ENCODE assay signal across 8 mouse cellular contexts in genomic region chr17:80468417-80468894, GRCm38 (mm10). TPM values are rescaled to one million over a fixed set of nuclear protein-coding genes. Genes with fewer than 3 reads are reported as not detected.
A peak's percentile ranks its signal among the peaks of the same experiment; 100 is the strongest.
DNase-seq lines count a peak whose midpoint lies in the region; ATAC-seq lines count a peak whose summit lies in the region.
"Not testable (repeated sequence)": the region's sequence is repeated elsewhere in the genome, so short reads cannot be mapped to it uniquely, and the experiment has no call there.

No protein-coding gene starts in this region.

- peak; percentile 42; the same call in 1 of the 2 replicates for ATAC-seq in heart, embryonic 13.5 days (ENCODE audit: extremely low read depth, insufficient number of reproducible peaks, low FRiP score, low TSS enrichment)
- ATAC-seq in kidney, embryonic 15.5 days (replicated peaks; ENCODE audit: low FRiP score) = peak; percentile 75; the same call in 1 of the 2 replicates
- peak; percentile 88 for ATAC-seq in liver, embryonic 15.5 days (ENCODE audit: insufficient read depth)
- peak; percentile 92 for ATAC-seq in megakaryocyte progenitor cell, adult 5-6 weeks (replicated peaks; ENCODE audit: poor library complexity)

- not testable (repeated sequence) for H3K36me3 ChIP-seq in heart, embryonic 13.5 days; kidney, embryonic 15.5 days; liver, embryonic 15.5 days (replicated peaks)

- H3K4me2 ChIP-seq in heart, embryonic 13.5 days; kidney, embryonic 15.5 days: not testable (repeated sequence)
- peak overlapping the region; percentile 44 for H3K4me2 ChIP-seq in liver, embryonic 15.5 days

- 37% methylated on average over 3 of the region's 3 CpGs for WGBS in heart, embryonic 13.5 days
- 51% methylated on average over 3 of the region's 3 CpGs for WGBS in kidney, embryonic 15.5 days
- WGBS in liver, embryonic 15.5 days (ENCODE audit: insufficient replicate concordance) = 5% methylated on average over 3 of the region's 3 CpGs

- peak; percentile 43 to 50 for DNase-seq in CD8-positive naive resting alpha-beta T cell, adult 2 months (ENCODE audit: low read depth in 2 of 2, low spot score in 2 of 2)
- DNase-seq in c-Kit-negative CD71-positive TER-119-positive erythroid progenitor cells, embryonic 14.5 days (ENCODE audit: low read depth, low spot score) = peak; percentile 49
- peak; percentile 31 to 48 for DNase-seq in spleen, postnatal 14 days (ENCODE audit: low spot score in 2 of 2)
- peak; percentile 22 for DNase-seq in urinary bladder, postnatal 14 days (ENCODE audit: low spot score)

- H3K27me3 ChIP-seq in heart, embryonic 13.5 days (replicated peaks); kidney, embryonic 15.5 days; liver, embryonic 15.5 days: not testable (repeated sequence)

- H3K4me3 ChIP-seq in heart, embryonic 13.5 days; kidney, embryonic 15.5 days (replicated peaks); liver, embryonic 15.5 days (replicated peaks): not testable (repeated sequence)

- H3K4me1 ChIP-seq in heart, embryonic 13.5 days = peaks cover 31% of the 10 kb centered on the region
- peaks cover 15% of the 10 kb centered on the region for H3K4me1 ChIP-seq in kidney, embryonic 15.5 days
- H3K4me1 ChIP-seq in liver, embryonic 15.5 days (replicated peaks) = peaks cover 27% of the 10 kb centered on the region

- not testable (repeated sequence) for H3K9me3 ChIP-seq in heart, embryonic 13.5 days; kidney, embryonic 15.5 days (replicated peaks); liver, embryonic 15.5 days (replicated peaks)

- not testable (repeated sequence) for H3K27ac ChIP-seq in heart, embryonic 13.5 days (replicated peaks); kidney, embryonic 15.5 days
- H3K27ac ChIP-seq in liver, embryonic 15.5 days (replicated peaks) = peak overlapping the region; percentile 29; the same call in 1 of the 2 replicates

- H3K9ac ChIP-seq in heart, embryonic 13.5 days; kidney, embryonic 15.5 days; liver, embryonic 15.5 days: not testable (repeated sequence)

RNA-seq across cellular contexts. Expression of gene Sos1, which starts 11.8 kb away (rescaled TPM):
- polyA plus RNA-seq in heart, embryonic 13.5 days (2015; fragmentation: Nextera tagmentation; extraction: Ambion mirVana) = 2.2 TPM in 2 replicates
- 4.6 TPM in 2 replicates for polyA plus RNA-seq in kidney, embryonic 15.5 days (2015; fragmentation: Nextera tagmentation; extraction: Ambion mirVana)
- polyA plus RNA-seq in liver, embryonic 15.5 days (2015; fragmentation: Nextera tagmentation; extraction: Ambion mirVana) = 1.1 and 1.2 TPM in 2 replicates
- 21.1 and 22.9 TPM in 2 replicates for total RNA-seq in megakaryocyte progenitor cell, adult 5-6 weeks (2015)
- total RNA-seq in megakaryocyte progenitor cell, adult 5-6 weeks (2017) = 5.7 and 9.0 TPM in 2 replicates

Comparison
In these comparisons a context has a peak if more than half of its experiments do, and no peak if none do; other contexts are left out.
1. ATAC-seq: peak in every context shown above with its lines; median percentile 92 in megakaryocyte progenitor cell, adult 5-6 weeks; 88 in liver, embryonic 15.5 days; 75 in kidney, embryonic 15.5 days; 42 in heart, embryonic 13.5 days.